Mouse (Mus musculus): ENCODE data around the gene Sept12.

Gene Sept12

DNA sequence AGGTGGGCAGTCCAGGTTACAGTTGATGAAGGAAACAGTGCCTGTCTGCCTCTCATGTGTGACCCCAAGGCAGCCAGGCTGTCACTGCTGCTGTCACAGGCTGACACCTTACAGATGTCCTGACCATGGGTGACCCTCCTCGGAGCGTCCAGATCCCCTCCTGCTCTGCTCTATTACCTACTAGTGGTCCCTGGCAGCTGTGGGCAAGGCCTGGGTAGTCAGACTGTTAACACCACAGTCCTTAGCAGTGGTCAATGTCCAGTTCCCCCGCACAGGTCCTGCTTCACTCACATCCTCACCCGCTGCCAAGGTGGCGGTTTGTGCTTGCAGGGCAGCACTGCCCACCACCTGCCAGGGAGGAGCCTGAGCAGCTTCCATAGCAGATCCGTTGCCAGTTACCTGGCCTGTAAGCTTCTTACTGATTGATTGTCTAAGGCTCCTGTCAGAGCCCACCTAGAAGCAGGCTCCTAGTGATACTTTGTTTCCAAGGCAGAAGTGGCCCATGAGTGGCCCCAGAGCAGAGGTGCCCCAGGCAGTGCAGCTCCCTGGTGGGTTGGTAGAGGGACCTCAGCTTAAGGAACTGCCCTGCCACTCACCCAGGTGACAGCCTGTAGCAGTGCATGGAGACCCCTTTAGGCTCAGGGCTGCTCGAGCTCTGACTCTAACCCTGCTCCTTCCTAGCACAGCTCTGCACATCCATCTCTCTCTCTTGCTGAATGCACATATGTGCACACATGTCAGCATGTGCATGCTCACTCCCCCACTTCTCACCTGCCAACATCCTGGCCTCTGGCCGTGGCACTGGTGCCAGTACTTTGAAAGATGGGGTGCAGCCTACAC, 60.1 kb downstream of the Sept12 start:
- no peak for DNase-seq (ENCODE audit: low spot score)

Data from urinary bladder, postnatal 10 days (tissue).